Mouse (Mus musculus) c-Kit-positive CD71-positive TER-119-negative erythroid progenitor cells, embryonic 14.5 days (primary cell): ENCODE measurements around the gene Flrt1.
"Not testable (repeated sequence)": the region's sequence is repeated elsewhere in the genome, so short reads cannot be mapped to it uniquely, and the experiment has no call there.

Source experiments
- DNase-seq: peaks from one replicate; pipeline ENCODE4 v3.0.0-alpha.2; 2013; ENCODE audit warnings: low read depth

Gene Flrt1

GRCm38 (mm10) chr19:7102039-7102438, 3.5 kb downstream of the Flrt1 start:
- no peak for DNase-seq

DNA sequence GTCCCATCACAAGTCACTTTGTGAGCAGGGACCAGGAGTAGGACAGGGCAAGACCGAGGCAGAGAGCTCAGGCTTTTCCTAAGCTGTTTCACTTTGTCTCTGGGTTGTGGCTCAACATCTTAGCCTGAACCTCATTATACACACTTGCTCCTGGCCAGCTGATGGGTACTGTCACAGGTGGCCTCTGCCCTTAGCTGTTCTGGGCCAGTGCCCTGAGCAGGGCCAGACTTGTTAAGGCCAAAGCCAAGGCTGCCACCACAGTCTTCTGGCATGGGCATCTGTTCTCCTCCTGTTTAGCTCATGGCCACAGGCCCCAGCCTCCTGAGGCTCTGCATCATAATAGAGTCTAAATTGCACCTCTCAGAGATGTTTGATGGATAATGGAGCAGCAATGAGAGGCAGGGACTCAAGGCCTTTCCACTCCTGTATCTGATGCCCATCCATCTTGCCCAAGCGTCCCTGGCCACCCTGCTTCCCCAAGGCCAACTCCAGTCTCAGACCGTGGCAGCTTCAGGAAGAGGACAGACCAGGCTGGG, 5.8 kb downstream of the Flrt1 start:
- DNase-seq, result no peak

DNA sequence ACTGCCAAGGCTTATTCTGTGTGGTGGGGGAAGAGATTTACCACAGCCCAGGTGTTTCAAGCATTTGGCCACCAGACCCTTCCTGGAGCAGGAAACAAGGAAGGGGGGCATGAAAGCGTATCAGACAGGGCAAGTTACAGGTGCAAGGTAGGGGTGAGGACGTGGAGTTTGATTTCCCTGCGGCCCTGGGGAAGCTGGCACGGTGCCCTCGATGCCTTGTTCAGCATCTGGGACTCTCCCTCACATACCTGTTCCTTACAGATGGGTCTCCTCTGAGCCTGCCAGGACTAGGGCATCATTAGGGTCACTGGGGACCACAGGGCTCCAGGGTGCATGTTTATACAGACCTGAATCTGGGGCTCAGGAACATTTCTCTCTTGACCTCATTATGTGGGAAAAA, 12.8 kb downstream of the Flrt1 start:
- DNase-seq, result no peak

GRCm38 (mm10) chr19:7091448-7092050, 14.0 kb downstream of the Flrt1 start:
- DNase-seq, result no peak

DNA sequence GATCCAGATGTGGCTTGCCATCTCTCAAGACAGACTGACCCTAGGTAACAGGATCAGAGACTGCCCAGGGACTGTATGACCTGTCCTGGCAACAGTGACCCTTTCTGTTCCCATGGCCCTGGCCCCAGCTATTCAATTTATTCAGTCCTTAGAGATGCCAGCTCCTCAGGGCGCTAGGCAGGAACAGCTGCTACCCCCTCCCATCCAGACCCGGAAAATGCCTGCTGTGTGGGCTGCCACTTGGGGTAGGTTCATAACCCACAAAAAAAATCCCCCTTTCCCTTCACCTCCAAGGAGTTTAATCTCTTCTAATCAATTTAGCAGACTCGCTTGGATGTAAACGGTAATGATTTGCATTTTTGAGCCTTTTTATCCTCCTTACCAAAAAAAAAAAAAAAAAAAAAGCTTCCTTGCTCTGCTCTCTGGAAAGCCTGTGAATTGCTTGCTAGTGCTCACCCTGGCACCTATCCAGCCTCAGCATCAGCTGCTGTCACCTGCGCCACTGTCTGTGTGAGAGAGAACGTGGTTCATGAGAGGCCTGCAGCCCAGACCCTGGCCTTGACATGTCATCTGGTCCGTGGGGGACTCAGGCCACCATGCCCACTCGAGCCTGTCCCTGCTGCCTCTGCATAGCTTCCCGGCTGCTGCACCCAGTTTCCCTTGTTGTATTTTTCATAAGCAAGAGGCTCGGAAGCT, 15.0 kb downstream of the Flrt1 start:
- DNase-seq, result no peak

GRCm38 (mm10) chr19:7089842-7090251, 15.7 kb downstream of the Flrt1 start:
- DNase-seq, result no peak

GRCm38 (mm10) chr19:7089050-7089449, 16.5 kb downstream of the Flrt1 start:
- no peak for DNase-seq

DNA sequence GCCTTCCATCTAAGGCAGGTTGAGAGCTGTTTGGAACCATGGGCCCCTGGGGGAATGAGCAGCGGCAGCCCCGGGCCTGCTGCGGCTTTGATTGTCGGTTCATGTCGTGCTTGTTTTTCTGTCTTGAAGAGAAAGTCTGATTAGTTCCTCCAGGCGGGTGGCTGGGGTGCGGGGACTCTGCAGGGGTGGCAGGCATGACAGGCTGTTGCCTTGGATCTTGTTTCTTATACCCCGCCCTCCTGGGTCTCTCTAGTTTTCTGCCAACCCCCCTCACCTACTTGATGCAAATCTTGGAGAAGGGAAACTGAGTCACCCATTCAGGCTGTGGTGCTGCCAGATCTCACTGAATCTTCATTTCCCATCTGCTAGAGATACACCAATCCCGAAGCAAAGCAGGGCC, 17.0 kb downstream of the Flrt1 start:
- no peak for DNase-seq

DNA sequence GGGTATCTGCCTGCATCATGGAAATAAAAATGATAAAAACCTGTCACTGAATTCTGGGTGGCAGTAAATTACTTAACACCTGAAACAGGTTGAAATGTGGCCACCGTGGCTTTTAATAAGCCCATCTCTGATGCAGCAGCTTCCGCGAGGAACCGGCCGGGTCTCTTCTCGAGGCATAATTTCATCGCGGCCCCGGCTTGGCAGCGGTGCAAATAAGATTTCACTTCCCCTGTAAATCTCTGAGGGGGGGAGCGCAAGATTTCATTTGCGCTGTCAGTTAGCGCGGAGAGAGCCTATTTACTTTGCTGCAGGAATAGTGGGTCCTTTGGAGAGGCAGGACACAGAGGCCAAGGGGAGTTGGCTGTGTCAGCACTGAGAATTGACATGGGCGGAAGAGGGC, 20.8 kb downstream of the Flrt1 start:
- DNase-seq, result no peak

- DNase-seq, result no peak
These were observed 22.3 kb downstream of the Flrt1 start for GRCm38 (mm10) chr19:7083035-7083794.

DNA sequence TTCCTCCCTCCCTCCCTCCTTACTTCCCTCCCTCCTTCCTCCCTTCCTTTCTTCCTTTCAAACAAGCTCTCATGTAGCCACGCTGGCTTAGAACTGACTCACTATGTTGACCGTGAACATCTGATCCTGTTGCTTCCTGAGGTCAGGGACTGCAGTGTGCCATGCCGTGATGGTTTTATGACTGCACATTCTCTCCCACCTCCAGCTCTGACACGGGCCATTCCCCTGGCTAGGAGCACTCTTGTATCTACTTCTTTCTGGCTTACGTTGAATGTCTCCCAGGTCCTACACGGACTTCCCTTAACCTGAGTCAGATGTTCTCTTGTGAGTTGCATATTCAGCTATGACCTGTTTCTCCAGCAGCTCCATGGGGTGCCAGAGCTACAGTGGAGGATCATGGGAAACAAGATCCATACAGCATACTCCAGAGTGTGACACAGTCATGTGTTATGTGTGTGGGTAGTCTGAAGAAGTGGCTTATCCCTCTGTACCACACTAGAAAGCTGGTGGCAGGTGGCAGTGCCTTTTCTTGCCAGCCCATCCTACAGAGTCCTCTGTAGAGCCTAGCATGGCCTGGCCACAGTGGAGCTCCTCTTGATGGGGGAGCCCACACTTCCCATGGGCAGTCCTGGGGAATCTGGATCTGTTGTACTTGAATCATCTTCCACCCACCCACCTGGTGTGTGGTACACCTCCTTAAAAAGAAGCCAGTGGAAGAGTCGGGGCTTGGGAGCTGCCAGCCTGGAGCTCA, 23.8 kb downstream of the Flrt1 start:
- DNase-seq, result no peak

DNA sequence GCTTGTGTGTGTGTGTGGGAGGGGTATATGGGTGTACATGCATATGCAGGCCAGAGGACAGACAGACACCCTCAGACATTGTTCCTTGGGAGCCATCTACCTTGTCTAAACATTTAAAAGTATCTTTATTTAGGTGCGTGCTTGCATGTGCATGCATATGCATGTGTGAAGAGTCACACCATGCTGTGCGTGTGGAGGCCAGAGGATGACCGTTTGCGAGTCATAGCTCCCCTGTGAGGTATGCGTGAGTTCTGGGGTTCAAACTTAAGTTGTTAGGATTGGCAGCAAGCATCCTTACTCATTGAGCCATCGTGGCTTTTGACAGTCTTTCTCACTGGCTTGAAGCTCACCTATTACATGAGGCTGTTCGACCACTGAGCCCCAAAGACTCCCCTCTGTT, 27.3 kb downstream of the Flrt1 start:
- no peak for DNase-seq

GRCm38 (mm10) chr19:7077666-7078065, 27.9 kb downstream of the Flrt1 start:
- DNase-seq, result no peak

DNA sequence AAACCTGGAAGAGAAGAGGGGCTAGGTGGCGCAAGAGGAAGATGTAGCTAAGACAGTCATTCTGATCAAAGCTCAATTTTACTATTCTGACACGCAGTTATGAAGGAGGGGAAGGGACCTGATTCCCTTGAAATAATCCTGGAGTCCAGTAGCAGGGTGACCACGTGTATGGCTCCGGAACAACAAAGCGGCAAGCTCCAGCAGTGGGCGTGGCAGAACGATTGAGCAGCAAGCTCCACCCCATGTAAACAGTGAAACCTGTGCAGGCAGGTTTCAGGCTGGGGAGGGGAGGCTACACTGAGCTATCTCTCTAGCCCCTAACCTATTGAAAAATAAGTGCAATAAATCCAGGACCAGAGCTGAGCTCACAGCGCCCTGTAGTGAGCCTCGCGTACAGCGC, 30.2 kb downstream of the Flrt1 start:
- DNase-seq, result not testable (repeated sequence)

DNA sequence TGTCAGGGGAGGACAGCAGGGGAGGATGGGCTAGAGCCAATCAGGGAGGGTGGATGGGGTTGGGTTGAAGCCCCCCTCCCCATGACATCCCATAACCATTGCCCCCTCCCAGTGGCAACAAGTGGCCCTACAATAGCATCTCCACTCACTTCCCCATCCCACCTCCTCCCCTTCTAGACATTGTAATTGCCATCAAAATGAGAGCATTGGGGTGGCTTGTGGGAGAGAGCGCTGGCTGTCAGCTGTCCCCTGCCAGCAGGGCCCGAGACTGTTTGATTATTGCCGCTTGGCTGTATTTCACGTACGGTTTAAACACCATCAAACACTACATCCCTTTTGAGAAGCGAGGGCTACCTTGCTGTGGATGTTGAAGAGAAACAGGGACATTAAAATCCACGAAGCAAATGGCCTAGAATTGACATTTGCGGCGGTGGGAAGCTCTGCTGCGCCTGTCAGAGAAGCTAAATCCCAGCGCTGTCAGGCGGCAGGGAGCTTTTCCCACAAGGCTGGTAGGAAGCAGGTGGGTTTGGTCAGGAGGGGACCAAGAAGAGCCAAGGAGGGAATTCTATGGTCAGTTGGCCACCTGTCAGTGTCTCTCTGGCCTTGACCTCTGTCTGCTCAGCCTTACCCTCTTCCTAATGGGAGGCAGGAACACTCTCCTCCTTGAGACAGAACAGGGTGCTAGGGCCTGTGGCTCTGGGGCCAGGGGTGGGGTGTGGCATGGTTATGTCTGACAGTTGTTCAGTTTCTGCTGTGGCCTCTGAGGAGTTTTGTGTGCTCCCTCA, 31.3 kb downstream of the Flrt1 start:
- DNase-seq, result no peak

- DNase-seq, result no peak
These were observed 33.3 kb downstream of the Flrt1 start for GRCm38 (mm10) chr19:7072221-7072620.

- DNase-seq, result no peak
These were observed 34.8 kb downstream of the Flrt1 start for GRCm38 (mm10) chr19:7070775-7071174.

DNA sequence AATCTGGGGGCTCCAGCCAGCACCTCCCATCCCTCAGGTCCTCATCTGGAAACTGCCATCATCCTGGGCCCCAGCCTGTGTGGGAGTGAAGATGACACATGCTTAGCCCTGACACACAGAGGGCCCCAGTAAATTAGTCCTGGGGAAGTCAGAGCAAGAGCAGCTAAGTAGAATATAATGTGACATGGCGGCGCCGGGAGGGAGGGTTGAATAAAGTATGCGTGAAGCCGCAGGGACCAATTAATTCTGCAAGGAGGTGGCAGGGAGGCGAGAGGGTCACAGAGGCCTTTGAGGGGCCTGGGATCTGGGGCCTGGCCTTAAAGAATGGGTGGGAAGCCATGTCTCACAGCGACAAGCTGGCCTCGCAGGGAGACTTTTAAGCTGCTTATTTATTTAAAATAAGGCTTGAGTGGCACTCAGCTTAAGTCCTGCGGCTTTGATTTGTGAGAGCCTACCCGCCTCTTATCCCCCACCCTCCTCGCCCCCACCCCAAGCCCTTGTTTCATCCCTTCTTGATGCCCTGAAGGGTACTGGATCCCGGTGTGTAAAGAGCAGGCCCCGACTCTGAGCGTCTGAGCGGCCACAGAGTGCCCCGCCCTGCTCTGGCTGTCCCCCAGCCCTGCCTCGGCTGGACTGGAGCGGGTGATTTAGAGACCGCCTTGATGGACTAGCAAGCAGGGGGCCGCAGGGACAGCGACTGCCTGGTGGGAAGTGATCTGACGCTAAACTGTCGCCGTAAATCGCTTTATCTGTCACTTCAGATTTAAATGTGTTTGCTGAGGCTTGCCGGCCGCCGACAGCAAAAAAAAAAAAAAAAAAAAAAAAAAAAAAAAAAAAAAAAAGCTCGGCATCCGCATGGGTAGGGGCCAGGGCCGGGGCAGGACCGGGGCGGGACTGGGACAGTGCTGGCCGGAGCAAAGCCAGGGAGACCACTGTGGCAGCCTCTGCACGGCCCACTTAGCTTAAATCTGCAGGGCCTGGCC, 35.5 kb downstream of the Flrt1 start:
- DNase-seq, result no peak

DNA sequence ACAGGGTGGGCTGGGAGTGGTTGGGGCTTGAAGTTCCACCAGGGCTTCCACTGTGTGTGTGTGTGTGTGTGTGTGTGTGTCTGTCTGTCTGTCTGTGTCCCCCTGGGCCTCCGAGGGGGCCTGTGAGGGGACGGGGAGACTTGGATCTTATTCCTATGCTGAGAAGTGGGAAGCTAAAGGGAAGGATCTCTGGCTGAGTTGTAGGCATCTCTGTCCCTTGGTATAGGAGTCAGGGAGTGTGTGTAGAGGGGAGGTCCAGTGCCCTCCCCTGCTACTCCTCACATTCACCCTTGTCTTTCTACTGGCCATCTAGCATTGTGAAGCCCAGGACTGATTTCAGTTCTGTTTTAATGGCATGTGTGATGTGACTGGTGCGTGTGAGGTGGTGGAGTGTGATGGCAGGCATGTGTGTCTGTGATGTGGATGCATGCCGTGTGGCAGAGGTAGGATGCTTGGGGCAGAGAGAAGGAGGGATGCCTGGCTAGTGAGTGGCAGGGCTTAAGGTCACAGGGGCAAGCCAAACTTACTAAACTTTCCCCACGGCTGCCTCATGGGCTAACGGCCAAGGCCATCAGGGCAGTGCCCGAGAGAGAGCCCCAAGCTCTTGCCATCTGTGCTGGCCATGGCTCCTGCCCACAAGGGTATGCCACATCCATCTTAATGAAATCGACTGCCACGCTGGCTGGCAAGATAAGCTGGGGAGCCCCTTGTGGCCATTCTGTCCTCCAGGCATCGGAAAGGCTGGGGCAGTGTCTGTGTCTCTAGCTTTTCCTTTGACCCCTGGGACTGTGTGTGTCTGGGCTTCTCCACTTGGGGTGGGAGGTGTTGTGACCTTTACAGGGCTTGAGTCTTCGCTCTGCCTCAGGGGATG, 36.6 kb downstream of the Flrt1 start:
- no peak for DNase-seq
